Mouse (Mus musculus): ENCODE measurements around the gene Jdp2. TPM values are rescaled to one million over a fixed set of nuclear protein-coding genes. Genes with fewer than 3 reads are reported as not detected.

The Jdp2 gene
- total RNA-seq, 2 experiments from 2014 or later, result 44.6 to 55.5 TPM

DNA sequence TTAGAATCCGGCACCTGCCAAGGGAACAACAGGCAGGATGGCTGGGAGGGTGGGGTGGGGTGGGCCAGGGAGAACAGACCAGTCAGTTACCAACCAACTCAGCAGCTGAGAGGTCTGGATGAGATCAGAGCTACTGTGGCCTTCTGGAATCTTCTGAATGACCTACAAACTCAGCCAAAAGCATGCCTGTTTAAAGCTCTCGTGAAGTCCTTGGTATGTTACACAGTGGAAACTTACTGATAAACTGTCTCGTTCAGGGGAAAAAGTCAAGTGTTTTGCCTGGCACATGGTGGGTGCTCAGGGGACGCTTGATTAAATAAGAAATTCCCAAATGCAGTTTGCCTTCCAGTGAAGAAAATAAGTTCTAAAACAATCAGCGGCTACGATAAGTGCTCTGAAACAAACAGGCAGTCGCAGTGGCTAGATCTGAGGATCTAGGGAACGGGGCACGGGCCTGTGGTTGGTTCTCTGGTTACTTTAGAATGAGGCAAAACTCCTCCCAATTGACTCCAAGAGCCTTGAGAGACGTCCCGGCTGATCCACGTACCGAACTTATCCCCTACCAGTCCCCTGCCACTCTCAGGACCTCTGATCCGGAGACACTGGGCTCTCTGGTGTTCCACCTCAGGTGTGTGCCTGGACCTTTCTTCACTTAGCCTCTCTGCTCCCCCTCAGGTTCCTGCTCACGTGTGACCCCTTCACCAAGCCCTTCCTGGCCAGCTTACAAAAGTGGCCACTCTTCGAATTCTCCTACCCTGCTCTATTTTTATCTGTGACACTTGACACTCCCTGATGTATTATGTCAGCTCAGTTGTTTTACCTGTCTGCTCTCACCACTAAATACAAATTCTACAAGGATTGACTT lies 85.8 kb downstream of the Jdp2 start:
- no peak for DNase-seq (ENCODE audit: low spot score in 2 of 2)

DNA sequence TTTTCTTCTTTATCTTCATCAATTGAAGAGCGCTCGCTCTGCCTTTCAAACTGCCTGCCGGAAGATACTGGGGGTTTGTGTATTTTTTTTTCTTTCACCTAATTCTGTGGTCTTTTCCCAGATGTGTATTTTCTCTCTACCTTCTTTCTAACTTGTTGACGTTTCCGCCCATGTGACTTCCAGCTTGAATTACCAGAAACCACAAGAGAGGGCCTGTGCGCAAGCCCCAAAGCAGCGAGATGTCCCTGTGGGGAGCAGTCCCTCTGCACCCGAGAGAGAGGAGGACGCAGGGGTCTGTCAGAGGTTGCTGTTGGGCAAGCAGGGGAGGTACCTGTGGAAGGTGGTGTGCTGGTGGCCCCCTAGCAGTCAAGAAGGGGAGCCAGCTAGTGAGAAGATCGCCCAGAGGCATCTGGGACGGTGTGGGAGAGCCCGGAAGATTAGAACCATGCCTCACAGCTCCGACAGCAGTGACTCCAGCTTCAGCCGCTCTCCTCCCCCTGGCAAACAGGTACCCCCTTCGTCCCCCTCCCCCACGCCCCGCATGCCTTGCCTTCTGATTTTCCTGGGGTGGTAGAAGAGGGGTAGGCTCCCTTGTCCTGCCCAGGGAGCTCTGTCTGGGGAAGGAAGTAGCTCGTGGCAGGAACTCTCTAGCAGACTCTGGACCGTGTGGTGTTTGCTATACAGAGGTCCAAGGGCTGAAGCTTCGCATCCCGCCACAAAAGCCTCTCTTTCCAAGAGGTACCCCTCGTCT lies 87.8 kb downstream of the Jdp2 start, which contains the start of gene Batf:
TSS of gene Batf (plus strand) at position 204 of the 751 bp plus-strand sequence.
- no peak for DNase-seq (ENCODE audit: low spot score in 2 of 2)

DNA sequence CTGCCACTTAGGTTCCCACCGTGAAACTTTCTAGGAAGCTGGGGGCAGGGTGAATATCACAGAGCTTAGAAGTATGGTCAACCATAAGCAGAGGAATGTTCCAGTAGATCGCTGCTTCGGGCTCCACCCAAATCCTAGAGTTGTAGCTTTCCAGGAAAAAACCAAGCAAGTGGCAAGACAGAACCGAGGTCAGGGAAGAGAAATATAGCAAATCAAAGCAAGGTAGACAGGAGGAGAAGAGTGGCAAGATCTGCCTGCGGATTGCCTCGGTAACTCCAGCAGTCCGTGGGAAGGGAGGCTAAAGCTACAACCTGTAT lies 88.3 kb downstream of the Jdp2 start:
- no peak for DNase-seq (ENCODE audit: low spot score in 2 of 2)

DNA sequence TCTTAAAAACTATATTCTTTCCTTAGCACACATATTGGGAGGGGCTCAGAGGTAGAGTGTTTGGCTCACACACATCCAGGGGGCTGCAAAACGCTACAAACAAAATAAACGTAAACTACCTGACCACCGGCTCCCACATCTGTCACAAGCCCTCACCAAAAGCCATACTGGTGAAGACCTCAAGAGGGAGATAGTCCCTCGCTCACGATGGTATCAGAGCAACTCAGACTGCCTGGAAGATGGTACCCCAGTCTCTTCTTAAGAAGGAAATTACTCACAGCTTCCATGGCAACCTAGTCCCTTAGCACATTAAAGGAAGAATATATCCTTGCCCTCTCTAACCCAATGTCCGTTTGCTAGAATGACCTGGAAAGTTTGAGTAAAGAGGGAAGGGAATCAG lies 89.0 kb downstream of the Jdp2 start:
- DNase-seq (ENCODE audit: low spot score in 2 of 2), result no peak

Other genes with a start within 250 kb of the Jdp2 start
- 100 to 1,000 TPM; 164 to 170 TPM for gene Tmed10, start 224.2 kb upstream of the Jdp2 start, total RNA-seq (2021)
- gene Fos, start 125.1 kb upstream of the Jdp2 start, total RNA-seq (2021), result 10 to 100 TPM; 26.1 to 28.2 TPM
- under 1 TPM; 0.35 to 0.36 TPM for gene Batf, start 87.6 kb downstream of the Jdp2 start, total RNA-seq (2021)
- 1 to 10 TPM; 1.4 to 1.5 TPM for gene Flvcr2, start 147.5 kb downstream of the Jdp2 start, total RNA-seq (2021)
- 10 to 100 TPM; 54.2 to 61.2 TPM for gene Erg28, start 225.5 kb downstream of the Jdp2 start, total RNA-seq (2021)
- gene Ttll5, start 225.6 kb downstream of the Jdp2 start, total RNA-seq (2021), result 10 to 100 TPM; 47.2 to 51.8 TPM